Mouse (Mus musculus): ENCODE measurements around the gene Nfam1. TPM values are rescaled to one million over a fixed set of nuclear protein-coding genes. Genes with fewer than 3 reads are reported as not detected.
A peak's percentile ranks its signal among the peaks of the same experiment; 100 is the strongest.

The Nfam1 gene
- total RNA-seq, 2 experiments from 2014 or later = 3.2 to 4.5 TPM

DNA sequence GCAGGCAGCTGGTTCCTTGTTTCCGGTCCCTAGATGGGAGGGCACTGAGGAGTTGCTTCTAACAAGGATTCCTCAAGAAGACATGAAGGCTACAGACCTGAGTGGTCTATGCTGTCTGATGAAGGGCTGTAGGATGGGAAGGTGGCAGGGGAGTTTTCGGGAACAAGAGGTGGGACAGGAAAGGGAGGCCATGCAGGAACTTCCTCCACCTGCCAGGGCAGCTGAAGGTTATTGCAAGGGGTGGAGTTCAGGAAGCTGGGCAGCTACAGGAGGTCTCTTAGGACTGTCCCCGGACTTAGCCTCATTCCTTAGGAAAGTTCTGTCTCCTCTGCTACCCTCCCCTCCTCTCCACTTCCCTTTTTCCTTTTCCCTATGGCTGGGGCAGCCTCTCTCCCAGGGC lies 5.7 kb upstream of the Nfam1 start:
- DNase-seq = no peak

- peak; percentile 96 for DNase-seq
Observed at GRCm38 (mm10) chr15:83037755-83038483, 4.8 kb upstream of the Nfam1 start.

GRCm38 (mm10) chr15:83036900-83037519 lies 3.9 kb upstream of the Nfam1 start:
- peak; percentile 82 for DNase-seq

DNA sequence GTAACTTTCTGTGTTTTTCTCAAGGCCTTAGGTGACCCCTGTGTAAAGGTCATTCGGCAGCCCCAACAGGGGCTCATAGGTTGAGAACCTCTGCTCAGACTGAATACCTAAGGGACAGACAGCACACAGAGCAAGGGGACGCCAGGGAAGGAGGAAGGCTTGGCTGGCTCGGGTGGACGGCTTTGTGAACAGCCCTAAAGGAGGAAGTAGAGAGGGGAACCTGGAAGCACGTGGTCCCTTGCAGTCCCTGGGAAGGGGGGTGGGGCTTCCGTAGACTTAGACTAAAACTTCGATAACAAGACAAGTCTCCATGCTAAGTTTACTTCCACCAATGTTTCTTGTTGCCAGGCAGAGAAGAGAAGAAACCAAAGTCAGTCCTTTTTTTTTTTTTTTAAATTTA lies 3.0 kb upstream of the Nfam1 start:
- peak; percentile 20 for DNase-seq

DNA sequence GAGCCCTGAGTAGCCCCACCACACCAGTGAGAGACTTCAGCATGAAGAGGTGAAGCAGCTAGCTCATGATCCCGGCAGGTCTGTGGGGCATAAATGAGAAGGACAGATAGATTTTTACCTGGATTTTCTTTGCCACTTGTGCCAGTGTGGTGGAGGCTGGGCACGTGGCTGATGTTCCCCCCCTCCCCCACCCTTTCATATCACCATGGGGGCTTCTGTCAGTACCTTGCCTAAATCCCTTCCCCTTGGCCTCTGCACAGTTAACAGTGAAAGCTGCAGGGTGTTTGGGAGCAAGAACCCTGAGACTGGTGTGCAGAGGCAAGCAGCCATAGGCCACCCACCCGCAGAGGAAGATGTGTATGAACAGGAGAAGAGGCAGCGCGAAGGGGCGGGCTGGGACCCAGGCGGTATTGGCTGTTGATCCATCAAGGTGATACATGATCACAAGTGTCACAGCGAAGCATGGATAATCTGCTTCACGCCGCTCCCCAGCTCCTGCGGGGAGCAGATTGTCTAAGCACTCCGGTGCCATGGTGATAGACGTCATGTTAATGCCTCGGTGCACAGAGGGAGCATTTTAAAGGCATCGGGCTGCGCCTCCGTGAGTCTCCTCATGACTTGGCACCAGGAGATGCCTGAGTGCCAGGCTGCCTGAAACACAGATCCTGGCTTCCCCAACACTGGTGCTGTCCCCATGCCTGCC lies 1.3 kb upstream of the Nfam1 start:
- DNase-seq = no peak

DNA sequence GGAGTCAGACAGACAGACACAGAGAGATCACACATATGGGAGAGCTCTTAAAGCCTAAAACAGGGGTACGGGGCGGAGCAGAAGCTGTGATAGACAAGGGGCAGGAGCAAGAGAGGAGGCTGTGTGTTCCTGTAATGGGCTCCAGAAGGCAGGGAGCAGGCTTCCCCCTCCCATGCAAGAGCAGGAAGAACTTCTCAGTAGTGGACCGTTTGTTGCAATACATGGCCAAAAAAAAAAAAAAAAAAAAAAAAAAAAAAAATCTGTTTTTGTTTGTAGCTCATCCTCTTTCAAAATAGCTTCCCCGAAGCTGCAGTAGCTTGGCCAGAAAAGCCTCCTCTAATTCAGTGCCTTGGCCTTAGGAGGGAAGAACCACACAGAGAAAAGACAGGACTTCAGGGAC lies 2.2 kb downstream of the Nfam1 start:
- no peak for DNase-seq

- DNase-seq = no peak
Observed at GRCm38 (mm10) chr15:83029725-83030718, 3.1 kb downstream of the Nfam1 start.

GRCm38 (mm10) chr15:83026129-83026528 lies 7.0 kb downstream of the Nfam1 start:
- DNase-seq = no peak

- no peak for DNase-seq
Observed at GRCm38 (mm10) chr15:83025041-83025760, 7.9 kb downstream of the Nfam1 start.

DNA sequence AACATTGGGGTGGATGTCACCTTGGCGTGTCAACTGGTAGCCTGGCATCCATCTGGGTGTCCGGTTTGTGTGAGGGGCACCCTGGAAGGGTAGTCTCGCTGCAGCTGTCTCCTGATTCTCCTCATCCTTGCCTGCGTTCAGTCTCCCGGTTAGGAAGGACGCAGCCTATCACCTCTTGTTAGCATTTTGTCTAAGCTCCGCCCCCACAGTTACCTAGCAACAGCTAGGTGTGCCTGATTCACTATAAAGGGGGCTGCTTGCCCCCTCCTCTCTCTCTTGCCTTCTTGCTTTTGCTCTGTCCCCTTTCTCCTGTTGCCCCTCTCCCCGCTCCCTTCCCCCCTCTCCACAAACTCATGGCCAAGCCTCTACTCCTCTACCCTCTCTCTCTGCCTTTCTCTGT lies 10.2 kb downstream of the Nfam1 start:
- DNase-seq = no peak

DNA sequence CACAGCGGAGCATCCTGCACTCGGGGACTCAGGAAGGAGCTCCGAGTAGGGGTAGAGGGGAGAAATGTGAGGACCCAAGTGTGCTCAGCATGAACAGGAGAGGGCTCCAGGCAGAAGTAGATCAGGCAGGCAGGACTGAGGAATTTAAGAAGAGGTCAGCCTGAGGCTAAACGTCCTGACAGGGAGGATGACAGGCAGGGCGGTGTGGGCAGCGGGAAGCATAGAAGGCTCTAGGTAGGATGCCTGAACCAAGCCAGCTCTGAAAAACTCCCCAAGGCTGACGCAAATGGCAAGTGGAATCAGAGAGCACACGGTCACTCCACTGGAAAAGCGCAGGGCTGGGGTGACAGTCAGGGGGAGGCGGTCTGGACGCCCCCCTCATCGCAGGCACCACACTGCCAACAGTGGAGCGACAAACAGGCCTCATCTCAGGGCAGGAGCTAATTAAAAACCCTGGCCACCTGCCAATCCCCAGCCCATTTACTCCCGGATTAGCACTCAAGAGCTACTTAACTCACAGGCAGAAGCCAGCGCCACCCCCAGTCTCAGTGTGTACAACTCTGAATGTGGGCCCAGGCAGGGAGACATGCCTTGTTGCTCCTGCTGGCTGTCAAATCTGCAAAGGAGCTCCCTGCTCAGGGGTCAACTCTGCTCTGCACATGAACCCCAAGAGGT lies 22.0 kb downstream of the Nfam1 start:
- DNase-seq = no peak

DNA sequence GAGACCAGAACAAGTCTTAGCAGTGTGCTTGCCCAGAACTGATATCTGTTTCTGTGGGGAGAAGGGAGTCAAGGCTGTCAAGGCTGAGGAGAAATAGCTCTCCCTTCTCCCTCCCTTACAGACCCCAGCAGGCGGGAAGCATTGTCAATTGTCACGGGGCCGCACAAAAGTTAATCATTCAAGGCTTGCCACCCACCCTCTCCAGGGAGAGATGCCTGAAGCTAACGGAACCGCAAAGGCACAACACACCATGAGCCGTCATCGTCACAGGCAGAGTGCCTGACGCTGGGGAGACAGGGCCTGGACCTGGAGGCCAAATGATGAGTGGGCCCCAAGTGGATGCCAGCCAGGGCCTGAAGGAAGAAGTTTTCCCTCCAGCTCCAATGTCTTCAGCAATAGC lies 22.7 kb downstream of the Nfam1 start:
- no peak for DNase-seq

GRCm38 (mm10) chr15:83009532-83009931 lies 23.6 kb downstream of the Nfam1 start:
- no peak for DNase-seq

DNA sequence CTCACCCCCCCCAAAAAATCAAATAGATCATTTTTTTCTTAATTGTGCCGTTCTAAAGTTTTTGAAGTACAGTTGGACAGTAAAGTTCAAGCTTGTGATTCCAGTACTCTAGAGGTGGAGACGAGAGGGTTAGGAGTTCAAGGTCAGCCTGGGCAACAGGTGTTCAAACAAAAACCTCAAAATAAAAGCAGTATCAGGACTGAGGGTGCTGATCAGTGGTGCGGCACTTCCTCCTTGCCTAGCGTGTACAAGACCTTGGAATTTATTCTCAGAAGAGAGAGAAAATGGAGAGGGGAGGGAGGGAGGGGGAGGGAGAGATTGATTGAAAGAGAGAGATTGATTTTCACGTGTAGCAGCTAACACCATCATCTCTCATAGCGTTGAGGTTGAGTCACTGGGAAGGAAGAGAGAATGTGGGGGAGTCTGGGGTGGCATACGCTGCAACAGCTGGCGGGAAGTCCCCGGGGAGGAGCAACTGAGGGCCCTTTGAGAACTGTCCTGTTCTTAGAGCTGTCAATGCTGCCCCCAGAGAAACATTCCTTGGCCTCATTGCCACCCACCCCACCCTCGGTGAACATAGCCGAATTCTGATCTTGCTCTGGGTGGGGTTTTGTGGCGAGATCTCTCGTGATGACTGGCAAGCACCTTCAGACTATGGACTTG lies 24.2 kb downstream of the Nfam1 start:
- DNase-seq = no peak

DNA sequence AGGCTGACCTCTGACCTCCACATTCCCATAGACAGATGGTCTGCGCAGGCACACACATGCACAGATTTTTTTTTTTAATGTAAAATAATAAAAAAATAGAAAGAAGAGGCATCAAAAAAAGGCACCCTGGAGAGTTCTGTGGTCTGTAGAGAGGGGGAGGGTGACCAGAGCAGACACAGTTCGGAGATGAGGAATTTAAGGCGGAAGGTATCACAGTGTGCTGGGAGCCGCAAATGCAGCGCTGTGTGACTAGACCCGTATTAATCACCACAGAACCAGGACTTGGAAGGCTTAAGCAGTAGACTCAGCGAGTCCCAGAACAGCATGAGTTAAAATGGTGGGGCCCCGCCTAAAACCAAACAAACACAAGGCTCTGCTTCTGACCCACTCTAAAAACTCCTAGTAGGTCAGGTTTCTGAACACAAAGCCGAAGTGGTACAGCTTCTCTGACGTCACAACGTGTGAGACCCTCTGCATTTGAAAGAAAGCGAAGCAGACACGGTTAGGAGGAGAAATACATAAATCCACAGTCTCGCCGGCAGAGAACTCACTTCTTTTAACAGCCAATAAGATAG lies 25.7 kb downstream of the Nfam1 start:
- no peak for DNase-seq

GRCm38 (mm10) chr15:83002665-83003548 lies 30.2 kb downstream of the Nfam1 start:
- DNase-seq = no peak

GRCm38 (mm10) chr15:82998811-82999221 lies 34.3 kb downstream of the Nfam1 start:
- no peak for DNase-seq

- no peak for DNase-seq
Observed at GRCm38 (mm10) chr15:82996431-82996830, 36.7 kb downstream of the Nfam1 start.

- no peak for DNase-seq
Observed at GRCm38 (mm10) chr15:82995239-82995638, 37.9 kb downstream of the Nfam1 start.
